Mouse (Mus musculus): Measurements from ENCODE around the gene Ptpra. TPM values are rescaled to one million over a fixed set of nuclear protein-coding genes. Genes with fewer than 3 reads are reported as not detected.

Ptpra gene
- polyA plus RNA-seq (2015; fragmentation: Nextera tagmentation; extraction: Ambion mirVana): 35.2 and 35.9 TPM in 2 replicates

GRCm38 (mm10) chr2:130449794-130450433 lies at the start of gene Ptpra:
Gene Ptpra, plus strand, starts transcription at chr2:130450278.

GRCm38 (mm10) chr2:130404939-130405338 lies 45.1 kb upstream of the Ptpra start, which contains the start of the genes Gm28372 and 1700020A23Rik:
Gene Gm28372, plus strand, starts transcription at chr2:130405239.
Gene 1700020A23Rik, plus strand, starts transcription at chr2:130405259.

GRCm38 (mm10) chr2:130406178-130406577 lies 43.9 kb upstream of the Ptpra start, which contains the start of gene Tmem239:
Gene Tmem239, plus strand, starts transcription at chr2:130406478.

GRCm38 (mm10) chr2:130424126-130424853 lies 25.8 kb upstream of the Ptpra start, which contains the start of the genes Vps16 and Pced1a:
Gene Vps16, plus strand, starts transcription at chr2:130424339.
Gene Pced1a, minus strand, starts transcription at chr2:130424701.

GRCm38 (mm10) chr2:130563212-130564055 lies 113.4 kb downstream of the Ptpra start, which contains the start of gene Mrps26:
Gene Mrps26, plus strand, starts transcription at chr2:130563742.

GRCm38 (mm10) chr2:130575873-130576272 lies 125.8 kb downstream of the Ptpra start, which contains the start of gene Oxt:
Gene Oxt, plus strand, starts transcription at chr2:130576173.

GRCm38 (mm10) chr2:130582552-130582951 lies 132.5 kb downstream of the Ptpra start, which contains the start of gene Avp:
Gene Avp, minus strand, starts transcription at chr2:130582554.

Small RNAs within 50 kb of the gene (microRNA-seq; reads per million reads assigned to microRNA genes)
- 0 reads per million in 2 experiments for gene Gm23876

Other genes with a start within 250 kb of the Ptpra start
- gene Nop56, start 175.8 kb upstream of the Ptpra start, polyA plus RNA-seq (2015; fragmentation: Nextera tagmentation; extraction: Ambion mirVana): 69.9 and 71.8 TPM in 2 replicates
- 281 and 304 TPM in 2 replicates for gene Idh3b, start 165.7 kb upstream of the Ptpra start, polyA plus RNA-seq (2015; fragmentation: Nextera tagmentation; extraction: Ambion mirVana)
- 0.37 and 0.66 TPM in 2 replicates for gene Ebf4, start 155.1 kb upstream of the Ptpra start, polyA plus RNA-seq (2015; fragmentation: Nextera tagmentation; extraction: Ambion mirVana)
- 22.3 and 25.7 TPM in 2 replicates for gene Cpxm1, start 52.7 kb upstream of the Ptpra start, polyA plus RNA-seq (2015; fragmentation: Nextera tagmentation; extraction: Ambion mirVana)
- gene Gm28372, start 45.0 kb upstream of the Ptpra start, polyA plus RNA-seq (2015; fragmentation: Nextera tagmentation; extraction: Ambion mirVana): 0.06 TPM in 1 of 2 replicates, not detected in the other
- 0.22 TPM in 1 of 2 replicates, not detected in the other for gene 1700020A23Rik, start 45.0 kb upstream of the Ptpra start, polyA plus RNA-seq (2015; fragmentation: Nextera tagmentation; extraction: Ambion mirVana)
- gene Tmem239, start 43.8 kb upstream of the Ptpra start, polyA plus RNA-seq (2015; fragmentation: Nextera tagmentation; extraction: Ambion mirVana): 0.14 TPM in 1 of 2 replicates, not detected in the other
- gene Vps16, start 25.9 kb upstream of the Ptpra start, polyA plus RNA-seq (2015; fragmentation: Nextera tagmentation; extraction: Ambion mirVana): 24.9 and 25.7 TPM in 2 replicates
- 6.0 and 7.4 TPM in 2 replicates for gene Pced1a, start 25.6 kb upstream of the Ptpra start, polyA plus RNA-seq (2015; fragmentation: Nextera tagmentation; extraction: Ambion mirVana)
- 68.5 and 76.0 TPM in 2 replicates for gene Mrps26, start 113.5 kb downstream of the Ptpra start, polyA plus RNA-seq (2015; fragmentation: Nextera tagmentation; extraction: Ambion mirVana)
- gene Oxt, start 125.9 kb downstream of the Ptpra start, polyA plus RNA-seq (2015; fragmentation: Nextera tagmentation; extraction: Ambion mirVana): not detected in 2 replicates
- not detected in 2 replicates for gene Avp, start 132.3 kb downstream of the Ptpra start, polyA plus RNA-seq (2015; fragmentation: Nextera tagmentation; extraction: Ambion mirVana)
- gene Fastkd5, start 179.7 kb downstream of the Ptpra start, polyA plus RNA-seq (2015; fragmentation: Nextera tagmentation; extraction: Ambion mirVana): 6.9 and 7.2 TPM in 2 replicates
- 5.2 TPM in 2 replicates for gene Ubox5, start 179.8 kb downstream of the Ptpra start, polyA plus RNA-seq (2015; fragmentation: Nextera tagmentation; extraction: Ambion mirVana)
- 1.3 and 1.4 TPM in 2 replicates for gene Lzts3, start 192.5 kb downstream of the Ptpra start, polyA plus RNA-seq (2015; fragmentation: Nextera tagmentation; extraction: Ambion mirVana)
- 66.1 and 77.7 TPM in 2 replicates for gene Ddrgk1, start 214.4 kb downstream of the Ptpra start, polyA plus RNA-seq (2015; fragmentation: Nextera tagmentation; extraction: Ambion mirVana)
- 42.9 and 49.6 TPM in 2 replicates for gene Itpa, start 217.3 kb downstream of the Ptpra start, polyA plus RNA-seq (2015; fragmentation: Nextera tagmentation; extraction: Ambion mirVana)
- gene Slc4a11, start 247.2 kb downstream of the Ptpra start, polyA plus RNA-seq (2015; fragmentation: Nextera tagmentation; extraction: Ambion mirVana): 0.09 and 0.33 TPM in 2 replicates